Mouse (Mus musculus) stomach, embryonic 14.5 days (tissue): Measurements from ENCODE around the gene C9orf72. TPM values are rescaled to one million over a fixed set of nuclear protein-coding genes. Genes with fewer than 3 reads are reported as not detected.
A peak's percentile ranks its signal among the peaks of the same experiment; 100 is the strongest.

Experiments used
- ATAC-seq: fragments of 200-750 bp; cut with Nextera tagmentation; 2 replicates; pipeline ENCODE4 v1.8.0; 2017; ENCODE audit warnings: low read depth, moderate TSS enrichment; ENCODE audit not compliant: insufficient number of reproducible peaks, insufficient read depth, low FRiP score
- H3K27ac ChIP-seq: fragments of 300-500 bp; sonication (generic); 2 replicates; pipeline ENCODE4 v1.5.1; 2014; ENCODE audit warnings: mild to moderate bottlenecking, low read length, moderate library complexity, mixed read lengths
- H3K27me3 ChIP-seq: fragments of 300-500 bp; sonication (generic); 2 replicates; pipeline ENCODE4 v1.6.1; 2014; ENCODE audit warnings: low read length, control low read depth, mixed read lengths; ENCODE audit not compliant: control insufficient read depth, insufficient read depth
- H3K36me3 ChIP-seq: fragments of 300-500 bp; sonication (generic); 2 replicates; pipeline ENCODE4 v1.6.1; 2014; ENCODE audit warnings: mild to moderate bottlenecking, control low read depth, low read length, moderate library complexity, mixed read lengths; ENCODE audit not compliant: control insufficient read depth, insufficient read depth
- H3K4me1 ChIP-seq: fragments of 300-500 bp; sonication (generic); 2 replicates; pipeline ENCODE4 v1.6.1; 2014; ENCODE audit warnings: low read length, control low read depth, mixed read lengths; ENCODE audit not compliant: control insufficient read depth, insufficient read depth
- H3K4me2 ChIP-seq: fragments of 300-500 bp; sonication (generic); replicated peaks from 2 replicates; pipeline ENCODE4 v1.6.1; 2014; ENCODE audit warnings: low read depth, low read length, control low read depth
- H3K4me3 ChIP-seq: fragments of 300-500 bp; sonication (generic); 2 replicates; pipeline ENCODE4 v1.5.1; 2014; ENCODE audit warnings: low read depth, low read length, control low read depth
- H3K9ac ChIP-seq: fragments of 300-500 bp; sonication (generic); replicated peaks from 2 replicates; pipeline ENCODE4 v1.6.1; 2014; ENCODE audit warnings: low read depth, mild to moderate bottlenecking, control low read depth, low read length, moderate library complexity, mixed read lengths
- H3K9me3 ChIP-seq: fragments of 300-500 bp; sonication (generic); 2 replicates; pipeline ENCODE4 v1.6.1; 2016; ENCODE audit warnings: low read depth, low read length, control low read depth; ENCODE audit not compliant: control insufficient read depth
- WGBS: fragments of 180-500 bp; shearing (Covaris S2); extraction: QIAGEN DNeasy Blood & Tissue Kit; methylation state at CpG from one replicate; pipeline ENCODE4 v1.1.7; 2014; 5-methylcytosine and 5-hydroxymethylcytosine counted together
- polyA plus RNA-seq: library from polyadenylated mRNA; unstranded; fragments of >200 nt; fragmentation: Nextera tagmentation; extraction: Ambion mirVana; gene quantifications from 2 replicates; pipeline ENCODE4 v1.2.1, GENCODE M21; 2014

The C9orf72 gene
- polyA plus RNA-seq, 1 experiment from 2014 or later, result 14.7 TPM

GRCm38 (mm10) chr4:35172471-35172870 is 53.5 kb downstream of the C9orf72 start:
- H3K9ac ChIP-seq, result no peak overlapping the region
- H3K27ac ChIP-seq, result no peak overlapping the region
- no peak overlapping the region for H3K4me2 ChIP-seq
- H3K36me3 ChIP-seq, result no peaks in the 10 kb centered on the region
- peaks cover 4% of the 10 kb centered on the region; the same call in 1 of the 2 replicates for H3K4me1 ChIP-seq
- no peaks in the 10 kb centered on the region for H3K9me3 ChIP-seq
- no peaks in the 10 kb centered on the region for H3K27me3 ChIP-seq
- no peak for ATAC-seq
- H3K4me3 ChIP-seq, result no peak overlapping the region
- WGBS, result 89% methylated on average over 2 of the region's 2 CpGs

DNA sequence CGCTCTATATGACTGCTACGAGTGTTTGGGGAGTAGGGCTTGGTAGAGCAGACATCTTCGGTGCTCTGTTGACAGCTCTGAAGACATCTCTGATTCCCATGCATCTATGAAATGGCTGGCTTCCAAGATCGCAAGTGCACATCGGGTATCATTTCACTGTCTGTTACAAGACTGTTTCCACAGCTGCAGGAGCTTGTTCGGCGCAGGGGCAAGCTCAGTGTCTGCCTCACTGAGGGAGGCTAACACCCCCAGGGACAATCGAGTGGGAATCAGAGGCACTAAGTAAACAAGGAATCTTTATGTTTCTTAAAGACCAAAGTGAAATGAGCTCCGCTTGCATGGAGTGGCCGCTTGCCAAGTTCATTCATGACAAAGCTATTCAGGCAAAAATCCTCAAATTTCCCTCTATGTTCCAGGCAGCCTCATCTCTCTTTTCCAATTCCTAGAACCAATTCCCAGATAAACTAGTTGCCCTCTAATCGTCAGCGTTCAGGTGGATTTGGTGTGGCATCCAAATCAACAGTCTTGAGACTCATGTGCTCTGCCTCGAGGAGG is 56.3 kb downstream of the C9orf72 start:
- no peaks in the 10 kb centered on the region for H3K9me3 ChIP-seq
- H3K9ac ChIP-seq, result no peak overlapping the region
- no peak for ATAC-seq
- peaks cover 4% of the 10 kb centered on the region; the same call in 1 of the 2 replicates for H3K4me1 ChIP-seq
- no peak overlapping the region for H3K27ac ChIP-seq
- H3K36me3 ChIP-seq, result no peaks in the 10 kb centered on the region
- no peak overlapping the region for H3K4me2 ChIP-seq
- no peaks in the 10 kb centered on the region for H3K27me3 ChIP-seq
- no peak overlapping the region for H3K4me3 ChIP-seq
- WGBS, result 45% methylated on average over 13 of the region's 13 CpGs

DNA sequence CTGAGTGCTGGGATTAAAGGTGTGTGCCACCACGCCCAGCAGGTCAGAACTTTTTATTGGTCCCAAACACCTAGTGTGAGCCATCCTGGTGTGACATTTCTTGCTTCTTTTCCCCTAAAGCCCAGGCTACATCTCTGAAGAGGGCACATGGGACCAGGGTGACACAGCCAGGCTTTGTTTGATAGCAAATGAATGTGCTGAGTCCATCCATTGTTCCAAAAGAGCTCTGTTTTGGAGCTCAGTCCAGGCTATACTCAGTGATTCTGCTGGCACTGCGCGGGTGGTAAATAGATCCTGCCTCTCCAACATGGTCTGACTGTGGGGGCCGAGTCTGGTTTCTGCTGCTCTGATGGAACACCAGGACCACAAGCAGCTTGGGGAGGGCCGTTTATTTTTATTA is 58.1 kb downstream of the C9orf72 start:
- 75% methylated on average over 5 of the region's 5 CpGs for WGBS
- no peak for ATAC-seq
- H3K9ac ChIP-seq, result no peak overlapping the region
- H3K36me3 ChIP-seq, result no peaks in the 10 kb centered on the region
- no peaks in the 10 kb centered on the region for H3K9me3 ChIP-seq
- H3K4me2 ChIP-seq, result no peak overlapping the region
- no peaks in the 10 kb centered on the region for H3K27me3 ChIP-seq
- H3K4me3 ChIP-seq, result no peak overlapping the region
- H3K27ac ChIP-seq, result no peak overlapping the region
- H3K4me1 ChIP-seq, result peaks cover 4% of the 10 kb centered on the region; the same call in 1 of the 2 replicates

DNA sequence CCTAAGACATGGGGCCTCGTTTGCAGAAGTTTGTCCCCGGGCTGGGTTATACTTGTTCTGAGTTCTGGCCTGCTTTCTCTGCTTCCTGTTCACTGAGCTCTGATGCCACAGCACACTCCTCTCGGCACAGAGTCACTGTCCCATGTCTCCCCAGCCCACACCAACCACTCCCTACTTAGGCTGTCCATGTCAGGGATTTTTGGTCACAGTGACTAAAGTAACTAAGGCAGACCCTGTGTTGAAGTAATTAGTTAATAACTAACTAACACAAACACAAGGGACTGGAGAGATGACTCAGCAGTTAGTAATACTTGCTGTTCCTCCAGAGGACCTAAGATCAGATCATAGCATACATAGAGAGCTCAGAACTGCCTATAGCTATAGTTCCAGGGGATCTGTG is 60.0 kb downstream of the C9orf72 start:
- ATAC-seq, result peak; percentile 76
- 69% methylated on average over 3 of the region's 3 CpGs for WGBS
- H3K4me2 ChIP-seq, result no peak overlapping the region

DNA sequence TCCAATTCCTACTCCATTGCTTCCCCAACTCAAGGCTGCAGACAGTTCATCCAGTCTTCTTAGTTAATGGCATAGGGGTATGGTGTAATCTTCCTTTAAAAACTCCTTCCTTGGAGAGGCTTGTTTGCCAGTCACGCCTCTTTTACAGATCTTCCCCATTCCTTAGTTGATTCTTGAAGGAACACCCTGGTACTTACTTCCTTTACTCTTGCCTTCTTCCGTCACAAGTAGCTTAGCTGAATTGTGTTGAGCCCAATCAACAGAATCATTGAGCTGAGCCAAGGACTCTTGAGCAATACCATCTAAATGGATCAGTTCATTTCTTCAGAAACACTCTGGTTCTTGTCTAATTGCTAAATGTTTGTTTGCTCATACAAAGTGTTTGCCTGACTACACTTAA is 60.7 kb downstream of the C9orf72 start:
- 78% methylated on average over 2 of the region's 2 CpGs for WGBS
- Histone ChIP-seq H3K36me3 (no peaks in the 10 kb centered on the region), H3K9me3 (no peaks in the 10 kb centered on the region), H3K27ac (no peak overlapping the region), H3K4me2 (no peak overlapping the region), H3K27me3 (no peaks in the 10 kb centered on the region), H3K4me3 (no peak overlapping the region), H3K9ac (no peak overlapping the region), H3K4me1 (peaks cover 4% of the 10 kb centered on the region; the same call in 1 of the 2 replicates)
- ATAC-seq, result no peak

More for the DNA sequence above, 60.0 kb downstream of the C9orf72 start:
- H3K36me3 ChIP-seq, result no peaks in the 10 kb centered on the region
- no peaks in the 10 kb centered on the region for H3K9me3 ChIP-seq
- no peaks in the 10 kb centered on the region for H3K27me3 ChIP-seq
- no peak overlapping the region for H3K27ac ChIP-seq
- peaks cover 4% of the 10 kb centered on the region; the same call in 1 of the 2 replicates for H3K4me1 ChIP-seq
- H3K4me3 ChIP-seq, result no peak overlapping the region
- no peak overlapping the region for H3K9ac ChIP-seq

DNA sequence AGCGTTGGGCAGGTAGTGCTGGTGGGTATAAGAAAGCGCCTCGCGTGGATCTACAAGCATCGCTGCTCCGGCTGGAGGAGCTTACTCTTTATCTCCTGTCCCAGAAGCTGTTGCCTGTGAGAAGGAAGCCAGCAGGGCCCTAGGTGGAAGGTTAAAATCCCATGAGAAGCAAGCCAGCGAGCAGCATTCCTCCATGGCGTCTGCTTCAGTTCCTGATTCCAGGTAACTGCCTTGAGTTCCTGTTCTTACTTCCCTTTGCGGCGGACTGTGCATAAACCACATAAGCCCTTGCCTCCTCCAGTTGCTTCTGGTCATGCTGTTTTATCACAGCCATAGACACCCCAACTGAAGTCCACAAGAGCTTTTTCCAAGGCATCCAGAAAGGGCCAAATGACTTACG is 68.2 kb downstream of the C9orf72 start:
- no peak for ATAC-seq
- peak overlapping the region; percentile 68; the same call in 1 of the 2 replicates for H3K4me3 ChIP-seq

GRCm38 (mm10) chr4:35156751-35157611 is 69.0 kb downstream of the C9orf72 start, which contains the start of gene Mob3b:
Mob3b (minus strand) TSS chr4:35157484.
- Histone ChIP-seq H3K27me3 (no peaks in the 10 kb centered on the region), H3K4me3 (peak within 1 kb of the TSS; percentile 68), H3K9ac (peak within 1 kb of the TSS; percentile 73), H3K36me3 (no peaks in the 10 kb centered on the region), H3K9me3 (no peaks in the 10 kb centered on the region), H3K4me1 (peaks cover 5% of the 10 kb centered on the region; the same call in 1 of the 2 replicates), H3K4me2 (peak within 1 kb of the TSS; percentile 83), H3K27ac (peak within 1 kb of the TSS; percentile 92)
- ATAC-seq, result peak; percentile 72
- under 1% methylated on average over 50 of the region's 50 CpGs for WGBS

More for the DNA sequence above, 68.2 kb downstream of the C9orf72 start:
- peak overlapping the region; percentile 83; the same call in 1 of the 2 replicates for H3K4me2 ChIP-seq
- H3K9ac ChIP-seq, result no peak overlapping the region
- no peak overlapping the region for H3K27ac ChIP-seq
- H3K36me3 ChIP-seq, result no peaks in the 10 kb centered on the region
- H3K9me3 ChIP-seq, result no peaks in the 10 kb centered on the region
- WGBS, result 58% methylated on average over 11 of the region's 11 CpGs
- H3K27me3 ChIP-seq, result no peaks in the 10 kb centered on the region
- peaks cover 5% of the 10 kb centered on the region; the same call in 1 of the 2 replicates for H3K4me1 ChIP-seq

GRCm38 (mm10) chr4:35156149-35156611 is 69.8 kb downstream of the C9orf72 start:
- H3K4me1 ChIP-seq, result peaks cover 5% of the 10 kb centered on the region; the same call in 1 of the 2 replicates
- peak overlapping the region; percentile 73 for H3K9ac ChIP-seq
- no peaks in the 10 kb centered on the region for H3K9me3 ChIP-seq
- peak overlapping the region; percentile 92 for H3K27ac ChIP-seq
- no peaks in the 10 kb centered on the region for H3K36me3 ChIP-seq
- under 1% methylated on average over 26 of the region's 26 CpGs for WGBS
- ATAC-seq, result peak; percentile 68
- peak overlapping the region; percentile 68 for H3K4me3 ChIP-seq
- H3K27me3 ChIP-seq, result no peaks in the 10 kb centered on the region
- H3K4me2 ChIP-seq, result peak overlapping the region; percentile 83
